Mouse (Mus musculus): Measurements from ENCODE around the gene Lgmn. TPM values are rescaled to one million over a fixed set of nuclear protein-coding genes. Genes with fewer than 3 reads are reported as not detected.

Lgmn gene
- polyA plus RNA-seq, 1 experiment from 2014 or later: 76.9 TPM

GRCm38 (mm10) chr12:102451126-102451851 is 11.7 kb upstream of the Lgmn start:
- H3K4me3 ChIP-seq: no peak overlapping the region
- WGBS: 78% methylated on average over 8 of the region's 8 CpGs
- H3K27me3 ChIP-seq: no peaks in the 10 kb centered on the region
- no peaks in the 10 kb centered on the region for H3K36me3 ChIP-seq
- H3K4me1 ChIP-seq: 0 out of 2 replicates have a peak, but pooled peaks cover 2% of the 10 kb centered on the region
- no peak for ATAC-seq (ENCODE audit: insufficient number of reproducible peaks, insufficient read depth, low FRiP score, low TSS enrichment, low read depth)
- H3K27ac ChIP-seq: no peak overlapping the region
- H3K9ac ChIP-seq: no peak overlapping the region
- H3K9me3 ChIP-seq: no peaks in the 10 kb centered on the region
- H3K4me2 ChIP-seq: no peak overlapping the region

GRCm38 (mm10) chr12:102450437-102450836 is 10.8 kb upstream of the Lgmn start:
- H3K4me1 ChIP-seq: 0 out of 2 replicates have a peak, but pooled peaks cover 2% of the 10 kb centered on the region
- H3K27me3 ChIP-seq: no peaks in the 10 kb centered on the region
- WGBS: 60% methylated on average over 10 of the region's 10 CpGs
- no peak overlapping the region for H3K4me3 ChIP-seq
- no peak overlapping the region for H3K4me2 ChIP-seq
- H3K9me3 ChIP-seq: no peaks in the 10 kb centered on the region
- H3K36me3 ChIP-seq: no peaks in the 10 kb centered on the region
- no peak; the same call in 1 of the 2 replicates for ATAC-seq (ENCODE audit: insufficient number of reproducible peaks, insufficient read depth, low FRiP score, low TSS enrichment, low read depth)
- H3K9ac ChIP-seq: no peak overlapping the region
- no peak overlapping the region; the same call in 1 of the 2 replicates for H3K27ac ChIP-seq

DNA sequence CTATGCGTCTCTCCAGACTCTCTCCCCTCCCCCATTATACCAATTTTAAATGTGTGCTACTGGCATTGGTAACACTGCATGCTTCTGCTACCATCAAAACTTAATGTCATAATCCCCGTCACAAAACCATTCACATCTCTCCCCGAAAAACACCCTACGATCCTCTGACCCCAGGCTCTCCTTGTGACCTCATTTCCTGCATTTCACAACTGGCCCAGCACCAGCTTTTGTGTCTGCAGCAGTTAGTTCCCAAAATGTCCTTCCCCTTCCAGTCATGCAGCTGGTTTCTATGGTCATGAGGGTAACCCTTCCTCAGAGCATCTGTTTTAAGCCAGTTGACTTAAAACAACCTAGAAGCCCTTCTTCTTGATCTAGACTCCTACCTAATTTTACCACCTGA is 5.8 kb upstream of the Lgmn start:
- no peak for ATAC-seq (ENCODE audit: insufficient number of reproducible peaks, insufficient read depth, low FRiP score, low TSS enrichment, low read depth)
- no peak overlapping the region for H3K27ac ChIP-seq
- H3K36me3 ChIP-seq: no peaks in the 10 kb centered on the region
- no peaks in the 10 kb centered on the region for H3K27me3 ChIP-seq
- no peak overlapping the region for H3K4me3 ChIP-seq
- H3K9ac ChIP-seq: no peak overlapping the region
- H3K4me2 ChIP-seq: no peak overlapping the region
- 55% methylated on average over 4 of the region's 4 CpGs for WGBS
- no peaks in the 10 kb centered on the region for H3K9me3 ChIP-seq
- H3K4me1 ChIP-seq: no peaks in the 10 kb centered on the region

DNA sequence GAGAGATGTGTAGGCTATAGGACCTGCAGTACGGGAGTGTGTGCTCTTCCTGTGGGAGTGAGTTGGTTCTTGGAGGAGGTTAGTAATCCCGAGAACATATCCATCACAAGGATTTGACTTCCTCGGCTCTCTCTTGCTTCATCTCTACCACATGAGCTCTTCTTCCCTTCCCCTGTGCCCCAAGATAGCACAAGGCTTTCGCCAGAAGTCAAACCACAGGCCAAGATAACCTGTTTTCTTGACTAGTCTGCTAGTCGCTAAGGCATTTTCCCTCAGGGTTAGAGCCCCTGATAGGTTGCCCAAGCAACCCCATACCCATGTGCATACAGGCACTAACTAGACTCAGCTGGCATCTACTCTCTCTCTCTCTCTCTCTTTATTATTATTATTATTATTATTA is 4.1 kb upstream of the Lgmn start:
- WGBS: 71% methylated on average over 5 of the region's 5 CpGs
- Histone ChIP-seq H3K4me2 (no peak overlapping the region), H3K36me3 (no peaks in the 10 kb centered on the region), H3K4me3 (no peak overlapping the region), H3K4me1 (peaks cover 9% of the 10 kb centered on the region), H3K27ac (no peak overlapping the region), H3K9ac (no peak overlapping the region), H3K9me3 (no peaks in the 10 kb centered on the region), H3K27me3 (no peaks in the 10 kb centered on the region)
- ATAC-seq (ENCODE audit: insufficient number of reproducible peaks, insufficient read depth, low FRiP score, low TSS enrichment, low read depth): no peak

- 87% methylated on average over 15 of the region's 15 CpGs for WGBS
- Histone ChIP-seq H3K27ac (no peak overlapping the region), H3K36me3 (no peaks in the 10 kb centered on the region), H3K4me2 (no peak overlapping the region), H3K9ac (no peak overlapping the region), H3K4me3 (no peak overlapping the region), H3K9me3 (no peaks in the 10 kb centered on the region), H3K4me1 (peaks cover 18% of the 10 kb centered on the region), H3K27me3 (no peaks in the 10 kb centered on the region)
- no peak for ATAC-seq (ENCODE audit: insufficient number of reproducible peaks, insufficient read depth, low FRiP score, low TSS enrichment, low read depth)
Observed at GRCm38 (mm10) chr12:102442639-102443038, 3.0 kb upstream of the Lgmn start.

GRCm38 (mm10) chr12:102441141-102441540 is 1.5 kb upstream of the Lgmn start:
- Histone ChIP-seq H3K4me2 (no peak overlapping the region), H3K36me3 (no peaks in the 10 kb centered on the region), H3K27ac (no peak overlapping the region), H3K4me3 (no peak overlapping the region), H3K27me3 (no peaks in the 10 kb centered on the region), H3K9me3 (no peaks in the 10 kb centered on the region), H3K4me1 (peaks cover 18% of the 10 kb centered on the region), H3K9ac (no peak overlapping the region)
- 54% methylated on average over 6 of the region's 6 CpGs for WGBS
- ATAC-seq (ENCODE audit: insufficient number of reproducible peaks, insufficient read depth, low FRiP score, low TSS enrichment, low read depth): no peak

DNA sequence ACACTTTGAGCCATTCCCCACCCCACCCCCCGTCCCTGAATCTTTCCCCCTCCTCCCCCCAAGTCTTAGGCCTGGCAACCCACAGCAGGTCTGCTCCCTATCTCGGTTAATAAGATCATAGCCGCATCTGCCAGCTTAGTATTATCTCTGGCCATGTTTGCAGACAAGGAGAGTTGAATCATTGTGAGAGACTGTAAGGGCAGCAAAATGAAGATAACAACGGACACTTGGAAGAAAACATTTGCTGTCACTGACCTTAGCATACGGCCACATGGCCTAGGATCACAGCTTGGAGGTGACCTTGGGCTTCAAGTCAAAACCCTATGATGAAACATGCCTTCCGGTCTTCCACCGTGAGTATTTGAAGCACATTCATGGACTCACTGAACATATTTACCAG is 938 bp upstream of the Lgmn start:
- H3K9ac ChIP-seq: no peak overlapping the region
- 87% methylated on average over 7 of the region's 7 CpGs for WGBS
- no peaks in the 10 kb centered on the region for H3K9me3 ChIP-seq
- H3K27me3 ChIP-seq: no peaks in the 10 kb centered on the region
- H3K36me3 ChIP-seq: no peaks in the 10 kb centered on the region
- no peak for ATAC-seq (ENCODE audit: insufficient number of reproducible peaks, insufficient read depth, low FRiP score, low TSS enrichment, low read depth)
- H3K4me3 ChIP-seq: no peak overlapping the region
- peaks cover 18% of the 10 kb centered on the region for H3K4me1 ChIP-seq
- H3K4me2 ChIP-seq: no peak overlapping the region
- no peak overlapping the region for H3K27ac ChIP-seq

GRCm38 (mm10) chr12:102438983-102439631 is 506 bp downstream of the Lgmn start:
- Histone ChIP-seq H3K4me2 (peak overlapping the region; percentile 74), H3K27me3 (no peaks in the 10 kb centered on the region), H3K4me3 (peak overlapping the region; percentile 65), H3K9me3 (no peaks in the 10 kb centered on the region), H3K4me1 (peaks cover 18% of the 10 kb centered on the region), H3K36me3 (no peaks in the 10 kb centered on the region), H3K9ac (peak overlapping the region; percentile 77), H3K27ac (peak overlapping the region; percentile 51; the same call in 1 of the 2 replicates)
- 0 out of 2 replicates have a peak, but pooled peaks have one; percentile 20 for ATAC-seq (ENCODE audit: insufficient number of reproducible peaks, insufficient read depth, low FRiP score, low TSS enrichment, low read depth)
- 2% methylated on average over 20 of the region's 20 CpGs for WGBS

DNA sequence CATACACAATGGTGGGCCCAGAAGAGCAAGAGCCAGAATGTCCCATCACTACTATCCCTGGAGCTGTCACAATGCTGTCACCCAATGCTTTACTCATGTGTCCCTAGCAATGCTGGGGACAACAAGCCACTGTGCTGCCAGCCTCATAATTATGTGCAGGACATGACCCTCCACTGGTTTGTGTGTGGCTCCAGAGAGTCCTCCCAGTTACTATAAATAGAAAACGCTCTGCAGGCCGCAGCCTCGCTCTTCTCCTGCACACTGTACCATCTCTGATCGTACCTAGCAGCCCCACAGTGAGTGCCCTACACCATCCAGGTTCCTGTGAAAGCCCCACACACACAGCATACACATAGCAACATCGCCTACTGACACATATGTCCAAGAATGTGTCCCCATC is 1.7 kb downstream of the Lgmn start:
- H3K27ac ChIP-seq: no peak overlapping the region
- H3K9me3 ChIP-seq: no peaks in the 10 kb centered on the region
- no peaks in the 10 kb centered on the region for H3K27me3 ChIP-seq
- peak overlapping the region; percentile 65 for H3K4me3 ChIP-seq
- H3K36me3 ChIP-seq: no peaks in the 10 kb centered on the region
- peaks cover 18% of the 10 kb centered on the region for H3K4me1 ChIP-seq
- 76% methylated on average over 5 of the region's 5 CpGs for WGBS
- ATAC-seq (ENCODE audit: insufficient number of reproducible peaks, insufficient read depth, low FRiP score, low TSS enrichment, low read depth): no peak
- H3K9ac ChIP-seq: no peak overlapping the region
- H3K4me2 ChIP-seq: peak overlapping the region; percentile 74

GRCm38 (mm10) chr12:102436939-102437526 is 2.6 kb downstream of the Lgmn start:
- ATAC-seq (ENCODE audit: insufficient number of reproducible peaks, insufficient read depth, low FRiP score, low TSS enrichment, low read depth): no peak
- Histone ChIP-seq H3K36me3 (no peaks in the 10 kb centered on the region), H3K9ac (no peak overlapping the region), H3K27ac (no peak overlapping the region; the same call in 1 of the 2 replicates), H3K27me3 (no peaks in the 10 kb centered on the region), H3K4me1 (peaks cover 19% of the 10 kb centered on the region), H3K4me2 (peak overlapping the region; percentile 20; the same call in 1 of the 2 replicates), H3K4me3 (no peak overlapping the region), H3K9me3 (no peaks in the 10 kb centered on the region)
- WGBS: 53% methylated on average over 10 of the region's 10 CpGs

DNA sequence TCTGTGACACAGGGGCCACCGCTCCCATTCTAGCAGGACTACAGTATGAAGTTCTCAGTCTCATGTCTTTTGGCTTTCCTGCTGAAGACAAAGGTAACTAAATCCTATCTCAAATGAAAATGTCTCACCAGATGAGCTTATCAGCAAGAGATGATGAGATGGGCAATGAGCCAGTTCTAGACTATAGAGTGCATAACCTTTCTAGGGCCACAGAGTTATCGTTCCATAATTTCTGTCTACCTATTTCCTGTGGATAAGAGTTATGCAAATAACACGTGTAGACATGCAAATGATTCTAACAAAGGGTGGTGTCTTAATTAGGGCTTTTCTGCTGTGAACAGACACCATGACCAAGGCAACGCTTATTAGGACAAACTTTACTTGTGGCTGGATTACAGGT is 5.5 kb downstream of the Lgmn start:
- no peak overlapping the region for H3K27ac ChIP-seq
- H3K9ac ChIP-seq: no peak overlapping the region
- no peaks in the 10 kb centered on the region for H3K9me3 ChIP-seq
- no peak overlapping the region for H3K4me3 ChIP-seq
- peaks cover 18% of the 10 kb centered on the region for H3K4me1 ChIP-seq
- H3K4me2 ChIP-seq: no peak overlapping the region
- no peaks in the 10 kb centered on the region for H3K36me3 ChIP-seq
- H3K27me3 ChIP-seq: no peaks in the 10 kb centered on the region
- 87% methylated on average over 4 of the region's 4 CpGs for WGBS
- no peak for ATAC-seq (ENCODE audit: insufficient number of reproducible peaks, insufficient read depth, low FRiP score, low TSS enrichment, low read depth)

DNA sequence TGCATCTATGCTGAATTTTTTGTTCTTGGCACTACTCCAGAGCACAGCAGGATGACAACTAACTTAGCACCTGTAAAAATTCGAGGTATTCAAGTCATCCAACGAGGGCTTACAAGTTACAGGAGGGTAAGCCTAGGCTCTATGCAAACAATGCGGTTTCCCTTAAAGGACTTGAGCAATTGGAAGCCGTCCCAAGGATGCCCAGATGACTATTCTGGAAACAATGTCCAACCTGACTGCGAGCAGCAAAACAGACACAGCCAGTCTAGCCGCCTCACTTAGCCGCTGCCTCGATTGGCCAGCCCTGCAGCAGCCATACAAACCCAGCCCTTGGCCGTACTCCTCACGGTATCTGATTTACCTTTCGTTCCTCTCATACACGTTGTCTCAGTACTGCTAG is 7.4 kb downstream of the Lgmn start:
- 77% methylated on average over 12 of the region's 12 CpGs for WGBS
- no peaks in the 10 kb centered on the region for H3K36me3 ChIP-seq
- H3K27me3 ChIP-seq: no peaks in the 10 kb centered on the region
- peaks cover 5% of the 10 kb centered on the region for H3K4me1 ChIP-seq
- no peak for ATAC-seq (ENCODE audit: insufficient number of reproducible peaks, insufficient read depth, low FRiP score, low TSS enrichment, low read depth)
- H3K4me3 ChIP-seq: no peak overlapping the region
- H3K9me3 ChIP-seq: no peaks in the 10 kb centered on the region
- H3K4me2 ChIP-seq: no peak overlapping the region
- H3K27ac ChIP-seq: no peak overlapping the region
- H3K9ac ChIP-seq: no peak overlapping the region

Measured in embryonic facial prominence, embryonic 13.5 days (tissue).